Mouse (Mus musculus): ENCODE results near the gene Ctnnal1. TPM values are rescaled to one million over a fixed set of nuclear protein-coding genes. Genes with fewer than 3 reads are reported as not detected.

Ctnnal1 gene
- total RNA-seq (2023): 1 to 10 TPM in 1 of 2 experiments, not detected in 1; 1.5 TPM

DNA sequence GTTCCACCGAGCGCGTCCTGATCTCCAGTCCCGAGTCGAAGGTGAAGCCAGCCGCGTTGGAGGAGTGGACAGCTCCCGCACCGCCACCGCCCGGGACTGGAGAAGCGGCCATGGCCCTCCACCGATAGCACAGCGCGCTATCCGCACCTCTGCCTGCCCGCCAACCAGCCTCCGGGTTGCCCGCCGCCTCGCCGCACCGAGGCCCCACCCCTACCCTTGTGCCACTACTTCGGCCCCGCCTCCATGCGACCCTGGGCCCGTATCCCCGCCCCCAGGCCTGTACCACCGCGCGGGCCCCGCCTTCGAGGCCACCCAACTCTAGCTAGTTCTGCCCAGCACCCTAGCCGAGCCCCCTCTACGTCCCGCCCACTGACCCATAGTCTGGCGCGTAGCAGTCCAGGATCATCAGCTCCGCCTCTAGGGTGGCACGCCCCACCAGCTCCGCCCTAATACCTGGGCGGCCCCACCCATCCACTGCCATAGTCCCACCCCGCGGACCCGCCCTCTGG lies at the start of gene Ctnnal1:
TSS of gene Ctnnal1 (minus strand) at position 186 of the 509 bp plus-strand sequence.

DNA sequence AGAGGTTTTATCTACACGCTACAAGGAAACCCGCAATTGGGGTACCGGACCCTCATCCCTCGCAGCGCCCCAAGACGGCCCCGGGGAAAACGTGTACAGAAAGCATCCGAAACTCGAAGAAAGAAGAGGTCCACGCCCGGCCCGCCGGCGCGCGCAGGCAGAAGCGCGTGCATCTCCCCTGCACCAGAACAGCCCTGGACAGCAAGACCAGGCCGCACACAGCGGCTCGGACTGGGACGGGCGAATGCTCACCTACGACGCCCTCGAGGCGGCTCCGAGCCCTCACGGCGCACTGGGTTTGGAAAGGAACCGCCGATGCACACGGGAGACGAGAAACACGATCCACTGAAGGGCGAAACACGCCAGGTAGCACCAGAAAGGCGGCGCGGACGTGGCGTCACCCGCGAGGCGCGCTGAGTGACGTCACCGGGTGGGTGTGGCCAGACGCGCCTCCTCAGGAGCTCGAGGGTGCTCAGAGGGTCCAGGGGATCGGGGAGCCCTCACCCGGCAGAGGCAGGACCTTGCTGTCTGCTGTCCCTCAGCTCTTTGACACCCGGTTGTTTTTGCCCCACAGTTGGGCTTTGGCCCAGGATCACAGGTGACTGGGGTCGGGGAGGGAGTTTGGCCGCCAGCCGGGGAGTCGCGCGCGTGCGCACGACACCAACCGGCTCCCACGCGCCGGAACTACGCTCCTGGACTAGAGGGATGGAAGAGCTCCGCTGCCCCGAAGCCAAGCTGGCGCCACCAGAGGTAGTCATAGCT lies 62.9 kb downstream of the Ctnnal1 start, which contains the start of the genes Elp1 and Fam206a:
TSS of gene Elp1 (minus strand) at position 425 of the 762 bp plus-strand sequence.
TSS of gene Fam206a (plus strand) at position 439 of the 762 bp plus-strand sequence.

Other genes starting within 250 kb of the Ctnnal1 start
- gene Gm26657, start 125.1 kb downstream of the Ctnnal1 start, total RNA-seq (2023): not detected
- gene Actl7b, start 123.7 kb downstream of the Ctnnal1 start, total RNA-seq (2023): 1 to 10 TPM; 3.3 to 3.4 TPM
- gene Actl7a, start 121.8 kb downstream of the Ctnnal1 start, total RNA-seq (2023): not detected
- gene Elp1, start 62.9 kb downstream of the Ctnnal1 start, total RNA-seq (2023): 10 to 100 TPM; 47.3 to 57.3 TPM
- 10 to 100 TPM; 14.1 to 15.7 TPM for gene Fam206a, start 62.8 kb downstream of the Ctnnal1 start, total RNA-seq (2023)
- 10 to 100 TPM; 22.0 to 24.0 TPM for gene Tmem245, start 82.2 kb upstream of the Ctnnal1 start, total RNA-seq (2023)
- not detected for gene Frrs1l, start 125.2 kb upstream of the Ctnnal1 start, total RNA-seq (2023)

Data from monocyte, adult 59 days (primary cell).